Mouse (Mus musculus): ENCODE results near the gene Hist1h2ab. TPM values are rescaled to one million over a fixed set of nuclear protein-coding genes. Genes with fewer than 3 reads are reported as not detected.

The Hist1h2ab gene
- polyA plus RNA-seq (2017; shearing (Covaris generic)), result not detected

DNA sequence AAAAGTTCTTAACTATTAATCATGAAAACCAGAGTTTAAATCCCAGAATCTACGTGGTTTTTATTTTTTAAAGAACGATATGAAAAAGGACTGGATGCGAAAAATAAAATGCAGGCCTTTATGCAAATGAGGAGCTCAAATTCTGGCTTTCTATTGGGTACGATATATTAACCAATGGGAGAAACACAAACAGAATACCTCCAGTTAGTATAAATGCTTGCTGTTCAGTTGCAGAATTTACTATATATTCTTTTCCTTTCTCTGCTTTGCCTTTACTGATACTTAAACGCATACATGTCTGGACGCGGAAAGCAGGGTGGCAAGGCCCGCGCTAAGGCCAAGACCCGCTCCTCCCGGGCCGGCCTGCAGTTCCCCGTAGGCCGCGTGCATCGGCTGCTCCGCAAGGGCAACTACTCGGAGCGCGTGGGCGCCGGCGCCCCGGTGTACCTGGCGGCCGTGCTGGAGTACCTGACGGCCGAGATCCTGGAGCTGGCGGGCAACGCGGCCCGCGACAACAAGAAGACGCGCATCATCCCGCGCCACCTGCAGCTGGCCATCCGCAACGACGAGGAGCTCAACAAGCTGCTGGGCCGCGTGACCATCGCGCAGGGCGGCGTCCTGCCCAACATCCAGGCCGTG lies at the start of gene Hist1h2ab:
Gene Hist1h2ab, plus strand, starts transcription at position 288 of the 639 bp plus-strand sequence.

GRCm38 (mm10) chr13:23710374-23711089 lies 40.4 kb upstream of the Hist1h2ab start, which contains the start of gene Hfe:
Hfe (minus strand) TSS chr13:23710854.

GRCm38 (mm10) chr13:23738677-23739068 lies 12.3 kb upstream of the Hist1h2ab start, which contains the start of gene Hist1h1c:
Hist1h1c (plus strand) TSS chr13:23738808.

DNA sequence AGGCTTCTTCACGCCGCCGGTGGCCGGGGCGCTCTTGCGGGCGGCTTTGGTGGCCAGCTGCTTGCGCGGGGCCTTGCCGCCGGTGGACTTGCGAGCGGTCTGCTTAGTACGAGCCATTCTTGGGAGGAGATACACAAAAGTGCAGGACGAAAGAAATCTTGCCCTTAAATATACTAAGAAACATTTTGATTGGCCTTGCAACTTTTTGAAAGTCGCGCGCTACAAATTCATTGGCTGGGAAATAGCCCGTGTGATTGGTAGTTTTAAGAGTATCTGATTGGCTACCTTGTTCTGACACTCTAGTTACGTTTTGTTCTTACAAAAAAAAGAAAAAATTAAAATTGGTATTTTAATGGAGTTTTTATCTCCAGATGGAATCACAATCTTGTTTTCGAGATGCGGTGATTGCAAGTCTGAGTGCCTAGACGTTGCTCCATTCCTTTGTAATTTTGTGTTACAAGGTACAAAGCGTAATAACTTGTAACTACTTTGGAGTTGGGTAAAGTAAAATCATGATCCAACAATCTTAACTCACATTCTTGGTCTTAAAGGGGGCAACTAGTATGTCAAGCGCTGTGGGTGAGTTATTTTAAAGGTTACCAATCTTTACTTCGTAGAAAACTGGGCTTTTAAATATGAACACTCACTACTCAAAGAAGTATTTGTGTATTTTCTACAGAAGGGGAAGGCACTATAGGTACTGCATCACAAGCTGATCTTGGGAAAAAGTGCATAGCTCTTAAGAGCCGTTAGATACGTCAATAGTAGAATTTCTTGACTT lies 5.4 kb upstream of the Hist1h2ab start, which contains the start of gene Hist1h3c:
Gene Hist1h3c, minus strand, starts transcription at position 222 of the 781 bp plus-strand sequence.

GRCm38 (mm10) chr13:23746201-23747080 lies 4.5 kb upstream of the Hist1h2ab start, which contains the start of gene Hist1h2bb:
Hist1h2bb (plus strand) TSS chr13:23746734.

DNA sequence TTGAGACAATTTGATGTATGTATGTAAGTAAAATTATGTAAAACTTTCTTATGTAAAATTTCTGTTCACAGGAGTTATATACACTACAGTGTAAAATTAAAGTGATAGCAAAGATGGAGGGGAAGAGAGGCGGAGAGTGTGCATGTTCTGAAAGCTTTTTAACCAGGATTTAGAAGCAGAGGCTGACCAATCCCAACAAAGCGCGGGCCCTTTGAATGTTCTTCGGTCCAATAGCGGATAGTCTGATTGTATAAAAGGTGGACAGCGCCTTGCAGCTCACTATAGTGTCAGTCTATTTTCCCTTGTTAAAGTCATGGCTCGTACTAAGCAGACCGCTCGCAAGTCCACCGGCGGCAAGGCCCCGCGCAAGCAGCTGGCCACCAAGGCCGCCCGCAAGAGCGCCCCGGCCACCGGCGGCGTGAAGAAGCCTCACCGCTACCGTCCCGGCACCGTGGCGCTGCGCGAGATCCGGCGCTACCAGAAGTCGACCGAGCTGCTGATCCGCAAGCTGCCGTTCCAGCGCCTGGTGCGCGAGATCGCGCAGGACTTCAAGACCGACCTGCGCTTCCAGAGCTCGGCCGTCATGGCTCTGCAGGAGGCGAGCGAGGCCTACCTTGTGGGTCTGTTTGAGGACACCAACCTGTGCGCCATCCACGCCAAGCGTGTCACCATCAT lies 1.3 kb downstream of the Hist1h2ab start, which contains the start of gene Hist1h3b:
Gene Hist1h3b, plus strand, starts transcription at position 201 of the 675 bp plus-strand sequence.

DNA sequence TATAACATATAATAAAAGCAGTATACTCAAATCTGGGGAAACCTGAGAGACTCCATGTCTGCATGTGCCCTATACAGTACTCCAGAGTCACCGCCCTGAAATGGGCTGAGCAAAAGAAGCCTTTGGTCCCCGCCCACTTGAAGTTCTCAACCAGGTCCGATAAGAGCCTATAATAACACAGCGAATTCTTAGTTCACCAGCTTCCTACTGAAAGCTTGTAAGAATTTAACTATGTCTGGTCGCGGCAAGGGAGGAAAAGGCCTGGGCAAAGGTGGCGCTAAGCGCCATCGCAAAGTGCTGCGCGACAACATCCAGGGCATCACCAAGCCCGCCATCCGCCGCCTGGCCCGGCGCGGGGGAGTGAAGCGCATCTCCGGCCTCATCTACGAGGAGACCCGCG lies 5.9 kb downstream of the Hist1h2ab start, which contains the start of gene Hist1h4b:
Gene Hist1h4b, plus strand, starts transcription at position 224 of the 400 bp plus-strand sequence.

GRCm38 (mm10) chr13:23760972-23761864 lies 10.3 kb downstream of the Hist1h2ab start, which contains the start of gene Hist1h4a:
Hist1h4a (minus strand) TSS chr13:23761230.

DNA sequence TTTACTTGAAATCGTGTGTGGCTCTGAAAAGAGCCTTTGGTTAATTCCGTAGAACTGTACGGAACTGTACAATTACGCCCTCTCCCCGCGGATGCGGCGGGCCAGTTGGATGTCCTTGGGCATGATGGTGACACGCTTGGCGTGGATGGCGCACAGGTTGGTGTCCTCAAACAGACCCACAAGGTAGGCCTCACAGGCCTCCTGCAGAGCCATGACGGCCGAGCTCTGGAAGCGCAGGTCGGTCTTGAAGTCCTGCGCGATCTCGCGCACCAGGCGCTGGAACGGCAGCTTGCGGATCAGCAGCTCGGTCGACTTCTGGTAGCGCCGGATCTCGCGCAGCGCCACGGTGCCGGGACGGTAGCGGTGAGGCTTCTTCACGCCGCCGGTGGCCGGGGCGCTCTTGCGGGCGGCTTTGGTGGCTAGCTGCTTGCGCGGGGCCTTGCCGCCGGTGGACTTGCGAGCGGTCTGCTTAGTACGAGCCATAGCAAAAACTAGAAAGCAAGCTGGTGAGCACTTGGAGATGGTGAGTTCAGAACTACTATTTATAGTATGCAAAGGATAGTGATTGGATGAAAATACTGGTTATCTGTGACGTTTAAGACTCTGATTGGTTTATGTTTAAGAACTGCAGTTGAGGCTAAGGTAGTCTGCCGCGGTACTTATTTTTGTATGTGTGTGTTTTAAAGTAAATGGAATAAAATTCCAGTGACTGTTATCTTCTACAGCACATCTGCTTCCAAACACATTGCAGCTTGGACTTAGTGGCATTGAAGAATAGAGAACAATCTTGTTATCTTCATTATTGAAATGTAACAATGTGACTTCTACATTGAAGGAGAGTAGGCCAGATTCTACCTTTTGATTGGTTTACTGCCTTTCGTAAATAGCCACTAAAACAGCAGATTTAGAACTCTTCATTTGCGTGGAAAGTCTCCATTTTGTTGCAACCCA lies 11.2 kb downstream of the Hist1h2ab start, which contains the start of gene Hist1h3a:
Gene Hist1h3a, minus strand, starts transcription at position 516 of the 951 bp plus-strand sequence.

DNA sequence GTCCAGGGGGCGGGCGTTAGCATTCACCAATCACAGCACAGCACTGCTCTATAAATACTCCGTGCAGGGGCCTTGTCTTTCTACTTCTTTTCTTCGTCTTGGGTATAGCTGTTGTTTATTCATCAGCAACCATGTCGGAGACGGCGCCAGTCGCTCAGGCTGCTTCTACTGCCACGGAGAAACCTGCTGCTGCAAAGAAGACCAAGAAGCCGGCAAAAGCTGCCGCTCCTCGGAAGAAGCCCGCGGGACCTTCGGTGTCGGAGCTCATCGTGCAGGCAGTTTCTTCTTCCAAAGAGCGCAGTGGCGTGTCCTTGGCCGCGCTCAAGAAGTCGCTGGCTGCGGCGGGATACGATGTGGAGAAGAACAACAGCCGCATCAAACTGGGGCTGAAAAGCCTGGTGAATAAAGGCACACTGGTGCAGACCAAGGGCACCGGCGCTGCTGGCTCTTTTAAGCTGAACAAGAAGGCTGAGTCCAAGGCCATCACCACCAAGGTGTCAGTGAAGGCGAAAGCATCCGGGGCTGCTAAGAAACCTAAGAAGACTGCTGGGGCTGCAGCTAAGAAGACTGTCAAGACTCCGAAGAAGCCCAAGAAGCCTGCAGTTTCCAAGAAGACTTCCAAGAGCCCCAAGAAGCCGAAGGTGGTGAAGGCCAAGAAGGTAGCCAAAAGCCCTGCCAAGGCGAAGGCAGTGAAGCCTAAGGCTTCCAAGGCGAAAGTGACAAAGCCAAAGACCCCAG lies 12.8 kb downstream of the Hist1h2ab start, which contains the start of gene Hist1h1a:
Gene Hist1h1a, plus strand, starts transcription at position 81 of the 738 bp plus-strand sequence.

DNA sequence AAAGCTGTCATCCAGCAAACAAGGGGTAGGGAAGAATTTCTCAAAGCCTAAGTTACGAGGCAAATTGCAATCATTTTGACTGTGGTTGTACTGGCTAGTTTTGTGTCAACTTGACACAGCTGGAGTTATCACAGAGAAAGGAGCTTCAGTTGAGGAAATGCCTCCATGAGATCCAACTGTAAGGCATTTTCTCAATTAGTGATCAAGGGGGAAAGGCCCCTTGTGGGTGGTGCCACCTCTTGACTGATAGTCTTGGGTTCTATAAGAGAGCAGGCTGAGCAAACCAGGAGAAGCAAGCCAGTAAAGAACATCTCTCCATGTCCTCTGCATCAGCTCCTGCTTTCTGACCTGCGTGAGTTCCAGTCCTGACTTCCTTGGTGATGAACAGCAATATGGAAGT lies 18.7 kb downstream of the Hist1h2ab start, which contains the start of gene Trim38:
Gene Trim38, plus strand, starts transcription at position 301 of the 400 bp plus-strand sequence.

Other genes starting within 250 kb of the Hist1h2ab start
- 4.7 TPM for gene Hist1h4h, start 220.1 kb upstream of the Hist1h2ab start, polyA plus RNA-seq (2017; shearing (Covaris generic))
- gene Hist1h2af, start 217.2 kb upstream of the Hist1h2ab start, polyA plus RNA-seq (2017; shearing (Covaris generic)), result not detected
- not detected for gene Hist1h3g, start 215.7 kb upstream of the Hist1h2ab start, polyA plus RNA-seq (2017; shearing (Covaris generic))
- 0.29 TPM for gene Hist1h2bh, start 207.7 kb upstream of the Hist1h2ab start, polyA plus RNA-seq (2017; shearing (Covaris generic))
- gene Hist1h3f, start 207.1 kb upstream of the Hist1h2ab start, polyA plus RNA-seq (2017; shearing (Covaris generic)), result 1.1 TPM
- gene Hist1h4f, start 199.5 kb upstream of the Hist1h2ab start, polyA plus RNA-seq (2017; shearing (Covaris generic)), result not detected
- 0.21 TPM for gene Hist1h1d, start 197.9 kb upstream of the Hist1h2ab start, polyA plus RNA-seq (2017; shearing (Covaris generic))
- 2.8 TPM for gene Hist1h3e, start 188.8 kb upstream of the Hist1h2ab start, polyA plus RNA-seq (2017; shearing (Covaris generic))
- 1.7 TPM for gene Hist1h2ae, start 179.9 kb upstream of the Hist1h2ab start, polyA plus RNA-seq (2017; shearing (Covaris generic))
- gene Hist1h2bg, start 179.7 kb upstream of the Hist1h2ab start, polyA plus RNA-seq (2017; shearing (Covaris generic)), result 3.7 TPM
- gene Hist1h2bf, start 176.9 kb upstream of the Hist1h2ab start, polyA plus RNA-seq (2017; shearing (Covaris generic)), result not detected
- 0.70 TPM for gene Hist1h2ad, start 176.7 kb upstream of the Hist1h2ab start, polyA plus RNA-seq (2017; shearing (Covaris generic))
- not detected for gene Hist1h3d, start 175.4 kb upstream of the Hist1h2ab start, polyA plus RNA-seq (2017; shearing (Covaris generic))
- gene Hist1h4d, start 169.5 kb upstream of the Hist1h2ab start, polyA plus RNA-seq (2017; shearing (Covaris generic)), result 14.8 TPM
- gene Hist1h2be, start 130.0 kb upstream of the Hist1h2ab start, polyA plus RNA-seq (2017; shearing (Covaris generic)), result 2.0 TPM
- 4.4 TPM for gene Hist1h1e, start 128.6 kb upstream of the Hist1h2ab start, polyA plus RNA-seq (2017; shearing (Covaris generic))
- 0.29 TPM for gene Hist1h2ac, start 67.2 kb upstream of the Hist1h2ab start, polyA plus RNA-seq (2017; shearing (Covaris generic))
- 10.1 TPM for gene Hist1h2bc, start 66.9 kb upstream of the Hist1h2ab start, polyA plus RNA-seq (2017; shearing (Covaris generic))
- gene Hist1h1t, start 55.3 kb upstream of the Hist1h2ab start, polyA plus RNA-seq (2017; shearing (Covaris generic)), result not detected
- 4.5 TPM for gene Hist1h4c, start 52.7 kb upstream of the Hist1h2ab start, polyA plus RNA-seq (2017; shearing (Covaris generic))
- gene Hfe, start 40.3 kb upstream of the Hist1h2ab start, polyA plus RNA-seq (2017; shearing (Covaris generic)), result 0.79 TPM
- 34.3 TPM for gene Hist1h1c, start 12.3 kb upstream of the Hist1h2ab start, polyA plus RNA-seq (2017; shearing (Covaris generic))
- not detected for gene Hist1h3c, start 5.5 kb upstream of the Hist1h2ab start, polyA plus RNA-seq (2017; shearing (Covaris generic))
- not detected for gene Hist1h2bb, start 4.4 kb upstream of the Hist1h2ab start, polyA plus RNA-seq (2017; shearing (Covaris generic))
- gene Hist1h3b, start 1.1 kb downstream of the Hist1h2ab start, polyA plus RNA-seq (2017; shearing (Covaris generic)), result not detected
- gene Hist1h4b, start 5.9 kb downstream of the Hist1h2ab start, polyA plus RNA-seq (2017; shearing (Covaris generic)), result 6.6 TPM
- not detected for gene Hist1h4a, start 10.1 kb downstream of the Hist1h2ab start, polyA plus RNA-seq (2017; shearing (Covaris generic))
- gene Hist1h3a, start 11.3 kb downstream of the Hist1h2ab start, polyA plus RNA-seq (2017; shearing (Covaris generic)), result 3.8 TPM
- gene Hist1h1a, start 12.5 kb downstream of the Hist1h2ab start, polyA plus RNA-seq (2017; shearing (Covaris generic)), result not detected
- not detected for gene Trim38, start 18.8 kb downstream of the Hist1h2ab start, polyA plus RNA-seq (2017; shearing (Covaris generic))
- gene Slc17a2, start 55.9 kb downstream of the Hist1h2ab start, polyA plus RNA-seq (2017; shearing (Covaris generic)), result not detected
- gene Slc17a3, start 88.3 kb downstream of the Hist1h2ab start, polyA plus RNA-seq (2017; shearing (Covaris generic)), result not detected
- gene Slc17a1, start 116.6 kb downstream of the Hist1h2ab start, polyA plus RNA-seq (2017; shearing (Covaris generic)), result not detected
- not detected for gene Slc17a4, start 163.9 kb downstream of the Hist1h2ab start, polyA plus RNA-seq (2017; shearing (Covaris generic))
- not detected for gene Hist1h2ba, start 183.0 kb downstream of the Hist1h2ab start, polyA plus RNA-seq (2017; shearing (Covaris generic))
- not detected for gene Hist1h2aa, start 183.3 kb downstream of the Hist1h2ab start, polyA plus RNA-seq (2017; shearing (Covaris generic))
- not detected for gene Scgn, start 240.1 kb downstream of the Hist1h2ab start, polyA plus RNA-seq (2017; shearing (Covaris generic))

Measured in effector memory CD4-positive, alpha-beta T cell, adult 5 months (primary cell).